Mouse (Mus musculus): ENCODE results near the gene Mad1l1. TPM values are rescaled to one million over a fixed set of nuclear protein-coding genes. Genes with fewer than 3 reads are reported as not detected.

Mad1l1 gene
- total and polyA plus RNA-seq, 3 experiments, result 40.5 to 65.2 TPM; not detected in 1

DNA sequence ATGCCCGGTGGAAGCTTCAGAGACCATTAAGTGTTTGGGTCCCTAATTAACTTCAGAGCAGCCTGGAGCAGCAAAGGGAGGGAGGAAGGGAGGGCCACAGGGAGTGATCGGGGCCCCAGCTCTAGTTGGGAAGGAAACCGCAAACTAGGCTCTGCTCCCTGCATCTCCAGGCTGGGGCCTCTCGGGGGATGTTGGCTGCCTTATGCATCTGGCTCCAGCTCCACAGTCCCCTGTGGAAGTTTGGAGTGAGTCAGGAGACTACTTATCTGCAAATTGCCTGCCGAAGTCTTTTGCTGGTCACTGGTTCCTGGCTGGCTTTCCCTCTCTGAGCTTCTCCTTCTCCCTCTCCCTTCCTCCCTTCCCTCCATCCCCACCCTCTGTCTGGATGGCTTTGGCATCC lies 357.0 kb downstream of the Mad1l1 start:
- peaks cover 2 to 8% of the 10 kb centered on the region in 2 experiments; a peak in 3 of 4 replicates for H3K4me1 ChIP-seq (ENCODE audit: control insufficient read depth in 1 of 2, insufficient read depth in 2 of 2, low read length in 2 of 2)
- no peaks in the 10 kb centered on the region; a peak in 1 of 4 replicates for H3K27me3 ChIP-seq (ENCODE audit: control insufficient read depth in 1 of 2, insufficient read depth in 2 of 2, low read length in 2 of 2)
- no peaks in the 10 kb centered on the region for H3K79me2 ChIP-seq (ENCODE audit: control insufficient read depth, insufficient read depth, low read length, poor library complexity)
- no peak overlapping the region for H3K4me3 ChIP-seq (ENCODE audit: control insufficient read depth in 1 of 2, insufficient read depth in 1 of 2, low read depth in 2 of 2, low read length in 2 of 2)
- no peaks in the 10 kb centered on the region for H3K9me3 ChIP-seq (replicated peaks; ENCODE audit: insufficient read depth, low read length)
- H3K27ac ChIP-seq (ENCODE audit: control insufficient read depth, low read depth, low read length), result no peak overlapping the region
- no peak overlapping the region for H3K9ac ChIP-seq (ENCODE audit: control insufficient read depth, low read depth, low read length, poor library complexity, severe bottlenecking)
- no peak for DNase-seq (ENCODE audit: low read depth, low spot score)
- TF ChIP-seq HCFC1 (IDR thresholded peaks at IDR 0.05; ENCODE audit: low read depth, low read length) (no peak), MYB (IDR thresholded peaks at IDR 0.05; ENCODE audit: low read depth, low read length) (no peak), MXI1 (IDR thresholded peaks at IDR 0.05; ENCODE audit: low read depth, low read length) (no peak), NELFE (IDR thresholded peaks at IDR 0.05; ENCODE audit: low read depth, low read length) (no peak), TBP (IDR thresholded peaks at IDR 0.05; ENCODE audit: low read depth, low read length) (no peak), POLR2A (IDR thresholded peaks at IDR 0.05; ENCODE audit: control insufficient read depth in 1 of 2, insufficient read depth in 1 of 2, low read depth in 1 of 2, low read length in 2 of 2, poor library complexity in 1 of 2) (no peak), ZMIZ1 (IDR thresholded peaks at IDR 0.05; ENCODE audit: low read depth, low read length) (no peak)
- H3K36me3 ChIP-seq (ENCODE audit: control insufficient read depth in 1 of 2, insufficient read depth in 2 of 2, low read length in 2 of 2), result peaks cover 0 to 1% of the 10 kb centered on the region in 2 experiments; a peak in 1 of 4 replicates

DNA sequence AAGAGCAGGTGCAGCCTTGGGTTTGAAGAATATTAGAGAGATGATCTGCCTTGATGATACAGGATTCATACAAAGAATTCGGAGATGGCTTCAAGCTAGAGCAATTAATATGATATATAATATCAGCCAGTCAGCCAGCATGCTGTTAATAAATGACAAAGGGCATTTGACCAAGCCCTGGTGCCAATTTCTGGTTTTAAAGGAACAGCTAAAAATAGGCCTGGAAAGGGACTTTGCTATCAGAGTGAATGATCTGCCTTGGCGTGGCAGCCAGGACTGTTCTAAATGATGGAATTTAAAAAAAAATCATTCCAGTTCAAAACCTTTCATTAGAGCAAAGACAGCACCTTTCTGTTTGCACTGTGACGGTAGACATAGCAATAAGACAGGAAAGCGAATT lies 361.6 kb downstream of the Mad1l1 start:
- H3K4me3 ChIP-seq (ENCODE audit: control insufficient read depth in 1 of 2, insufficient read depth in 1 of 2, low read depth in 2 of 2, low read length in 2 of 2), result no peak overlapping the region
- TF ChIP-seq POLR2AphosphoS2 (IDR thresholded peaks at IDR 0.05; ENCODE audit: low read length) (no peak), ETS1 (IDR thresholded peaks at IDR 0.05; ENCODE audit: low read depth, low read length) (no peak), KAT2A (conservative IDR thresholded peaks at IDR 0.05; ENCODE audit: low read depth, low read length) (no peak), NELFE (IDR thresholded peaks at IDR 0.05; ENCODE audit: low read depth, low read length) (no peak), TAL1 (IDR thresholded peaks at IDR 0.05; ENCODE audit: low read length) (no peak)
- no peak overlapping the region for H3K9ac ChIP-seq (ENCODE audit: control insufficient read depth, low read depth, low read length, poor library complexity, severe bottlenecking)
- H3K9me3 ChIP-seq (replicated peaks; ENCODE audit: insufficient read depth, low read length), result no peaks in the 10 kb centered on the region
- no peak overlapping the region for H3K27ac ChIP-seq (ENCODE audit: control insufficient read depth, low read depth, low read length)
- no peaks in the 10 kb centered on the region for H3K79me2 ChIP-seq (ENCODE audit: control insufficient read depth, insufficient read depth, low read length, poor library complexity)
- peaks cover 3 to 7% of the 10 kb centered on the region in 2 experiments; a peak in 3 of 4 replicates for H3K4me1 ChIP-seq (ENCODE audit: control insufficient read depth in 1 of 2, insufficient read depth in 2 of 2, low read length in 2 of 2)
- DNase-seq (ENCODE audit: low read depth, low spot score), result no peak
- H3K27me3 ChIP-seq (ENCODE audit: control insufficient read depth in 1 of 2, insufficient read depth in 2 of 2, low read length in 2 of 2), result no peaks in the 10 kb centered on the region; a peak in 1 of 4 replicates
- peaks cover 0 to 2% of the 10 kb centered on the region in 2 experiments; a peak in 1 of 4 replicates for H3K36me3 ChIP-seq (ENCODE audit: control insufficient read depth in 1 of 2, insufficient read depth in 2 of 2, low read length in 2 of 2)

Other genes starting within 250 kb of the Mad1l1 start
- 64.1 and 69.6 TPM in 2 replicates for gene Nudt1, start 104 bp upstream of the Mad1l1 start, total RNA-seq (2012; rRNA removed)
- 10 to 100 TPM in 1 of 2 experiments, not detected in 1; 77.2 TPM for gene Nudt1, start 104 bp upstream of the Mad1l1 start, polyA plus RNA-seq (2012; ENCODE audit: insufficient read depth in 1 of 2, insufficient read length in 2 of 2, low read depth in 1 of 2, low replicate concordance in 2 of 2, missing spikeins in 1 of 2)
- gene Mrm2, start 10.3 kb upstream of the Mad1l1 start, total RNA-seq (2012; rRNA removed), result 12.1 and 14.1 TPM in 2 replicates
- gene Mrm2, start 10.3 kb upstream of the Mad1l1 start, polyA plus RNA-seq (2012; ENCODE audit: insufficient read depth in 1 of 2, insufficient read length in 2 of 2, low read depth in 1 of 2, low replicate concordance in 2 of 2, missing spikeins in 1 of 2), result 10 to 100 TPM in 1 of 2 experiments, not detected in 1; 15.3 TPM
- gene Snx8, start 67.7 kb upstream of the Mad1l1 start, total RNA-seq (2012; rRNA removed), result 16.1 and 19.7 TPM in 2 replicates
- 10 to 100 TPM in 1 of 2 experiments, not detected in 1; 30.7 TPM for gene Snx8, start 67.7 kb upstream of the Mad1l1 start, polyA plus RNA-seq (2012; ENCODE audit: insufficient read depth in 1 of 2, insufficient read length in 2 of 2, low read depth in 1 of 2, low replicate concordance in 2 of 2, missing spikeins in 1 of 2)
- 303 and 340 TPM in 2 replicates for gene Eif3b, start 97.8 kb upstream of the Mad1l1 start, total RNA-seq (2012; rRNA removed)
- 100 to 1,000 TPM; 376 to 580 TPM for gene Eif3b, start 97.8 kb upstream of the Mad1l1 start, polyA plus RNA-seq (2012; ENCODE audit: insufficient read depth in 1 of 2, insufficient read length in 2 of 2, low read depth in 1 of 2, low replicate concordance in 2 of 2, missing spikeins in 1 of 2)
- gene Gm4869, start 124.1 kb upstream of the Mad1l1 start, total RNA-seq (2012; rRNA removed), result 0.07 TPM in 1 of 2 replicates, not detected in the other
- under 1 TPM in 1 of 2 experiments, not detected in 1; 0.08 TPM for gene Gm4869, start 124.1 kb upstream of the Mad1l1 start, polyA plus RNA-seq (2012; ENCODE audit: insufficient read depth in 1 of 2, insufficient read length in 2 of 2, low read depth in 1 of 2, low replicate concordance in 2 of 2, missing spikeins in 1 of 2)
- 2.7 and 4.1 TPM in 2 replicates for gene Chst12, start 184.0 kb upstream of the Mad1l1 start, total RNA-seq (2012; rRNA removed)
- gene Chst12, start 184.0 kb upstream of the Mad1l1 start, polyA plus RNA-seq (2012; ENCODE audit: insufficient read depth in 1 of 2, insufficient read length in 2 of 2, low read depth in 1 of 2, low replicate concordance in 2 of 2, missing spikeins in 1 of 2), result 1 to 10 TPM in 1 of 2 experiments, not detected in 1; 8.6 TPM
- not detected in 2 replicates for gene Grifin, start 243.5 kb upstream of the Mad1l1 start, total RNA-seq (2012; rRNA removed)
- under 1 TPM in 1 of 2 experiments, not detected in 1; 0.32 TPM for gene Grifin, start 243.5 kb upstream of the Mad1l1 start, polyA plus RNA-seq (2012; ENCODE audit: insufficient read depth in 1 of 2, insufficient read length in 2 of 2, low read depth in 1 of 2, low replicate concordance in 2 of 2, missing spikeins in 1 of 2)

All from MEL (cell line).